Comparison of ENCODE assay signal across 30 mouse cellular contexts in genomic region chr8:10519276-10519675, GRCm38 (mm10).
DNase-seq lines count a peak whose midpoint lies in the region; ATAC-seq lines count a peak whose summit lies in the region.
"Had no signal": no experiment of that assay in that cellular context is flagged by ENCODE, and none has a peak within 500 bp of the region (broad histone marks: within the 10 kb centered on the region; RNA-seq: fewer than 3 reads in every experiment).

No protein-coding gene starts in this region.

- no peaks in the 10 kb centered on the region for H3K9me3 ChIP-seq in lung, embryonic 16.5 days (ENCODE audit: control insufficient read depth, low read length)
- H3K9me3 ChIP-seq: embryonic facial prominence, embryonic 12.5 days; embryonic facial prominence, embryonic 15.5 days; forebrain, embryonic 12.5 days; forebrain, embryonic 15.5 days; G1E; heart, embryonic 10.5 days; heart, embryonic 13.5 days; hindbrain, embryonic 12.5 days; hindbrain, embryonic 15.5 days had no signal

- peak; percentile 77 for ATAC-seq in lung, embryonic 16.5 days (ENCODE audit: low read depth)
- ATAC-seq in hematopoietic stem cell, adult 5-6 weeks (replicated peaks in 1 of 2; ENCODE audit: insufficient read depth in 1 of 2, low FRiP score in 2 of 2, low TSS enrichment in 1 of 2, low read depth in 1 of 2, poor library complexity in 2 of 2, severe bottlenecking in 2 of 2): peak; percentile 86 to 89
- ATAC-seq in erythroblast, adult 5-6 weeks (replicated peaks; ENCODE audit: low FRiP score, poor library complexity, severe bottlenecking): no peak
- ATAC-seq: forebrain, embryonic 15.5 days; Patski had no signal

- H3K27me3 ChIP-seq in lung, embryonic 16.5 days (ENCODE audit: control insufficient read depth, insufficient read depth, low read depth, low read length): no peaks in the 10 kb centered on the region
- H3K27me3 ChIP-seq: CH12.LX; embryonic facial prominence, embryonic 12.5 days; embryonic facial prominence, embryonic 15.5 days; forebrain, embryonic 12.5 days; forebrain, embryonic 15.5 days; heart, embryonic 13.5 days; hindbrain, embryonic 12.5 days; hindbrain, embryonic 15.5 days had no signal

- H3K27ac ChIP-seq in lung, embryonic 16.5 days (ENCODE audit: low read length): peak overlapping the region; percentile 26; the same call in 1 of the 2 replicates
- H3K27ac ChIP-seq: embryonic facial prominence, embryonic 12.5 days; embryonic facial prominence, embryonic 15.5 days; forebrain, embryonic 12.5 days; forebrain, embryonic 15.5 days; heart, adult 2 months; heart, embryonic 10.5 days; heart, embryonic 13.5 days; hindbrain, embryonic 12.5 days; hindbrain, embryonic 15.5 days had no signal

- H3K4me2 ChIP-seq in lung, embryonic 16.5 days (ENCODE audit: low read depth, low read length): 0 out of 2 replicates have a peak overlapping the region, but pooled peaks have one; percentile 10
- H3K4me2 ChIP-seq: embryonic facial prominence, embryonic 12.5 days; embryonic facial prominence, embryonic 15.5 days; forebrain, embryonic 12.5 days; forebrain, embryonic 15.5 days; heart, embryonic 13.5 days; hindbrain, embryonic 12.5 days; hindbrain, embryonic 15.5 days had no signal

- H3K9ac ChIP-seq in lung, embryonic 16.5 days (ENCODE audit: low read length): no peak overlapping the region
- H3K9ac ChIP-seq: embryonic facial prominence, embryonic 12.5 days; embryonic facial prominence, embryonic 15.5 days; forebrain, embryonic 12.5 days; forebrain, embryonic 15.5 days; heart, embryonic 13.5 days; hindbrain, embryonic 12.5 days; hindbrain, embryonic 15.5 days had no signal

- no peak for DNase-seq in lung, postnatal 36 days
- DNase-seq in 416B (ENCODE audit: low read depth): peak; percentile 1
- peak; percentile 15 for DNase-seq in A20 (ENCODE audit: low read depth, low spot score)
- DNase-seq in adrenal gland, postnatal 4 days (ENCODE audit: low spot score in 2 of 2): no peak
- no peak for DNase-seq in adipocyte (ENCODE audit: low spot score)
- DNase-seq: adrenal gland, adult 2 months; adrenal gland, postnatal 25 days; B cell, adult 2 months; cerebellum, adult 18-20 months; cerebellum, adult 9-10 months; cerebellum, postnatal 14 days; gastrocnemius, postnatal 25 days; heart, adult 2 months; heart, postnatal 14 days; heart, postnatal 4 days had no signal

- no peaks in the 10 kb centered on the region for H3K36me3 ChIP-seq in lung, embryonic 16.5 days (ENCODE audit: control insufficient read depth, insufficient read depth, low read length)
- H3K36me3 ChIP-seq: embryonic facial prominence, embryonic 12.5 days; embryonic facial prominence, embryonic 15.5 days; forebrain, embryonic 12.5 days; forebrain, embryonic 15.5 days; G1E; heart, embryonic 10.5 days; heart, embryonic 13.5 days; hindbrain, embryonic 12.5 days; hindbrain, embryonic 15.5 days had no signal

- no peaks in the 10 kb centered on the region for H3K4me1 ChIP-seq in lung, embryonic 16.5 days (replicated peaks; ENCODE audit: control insufficient read depth, insufficient read depth, low read length)
- H3K4me1 ChIP-seq: embryonic facial prominence, embryonic 12.5 days; embryonic facial prominence, embryonic 15.5 days; forebrain, embryonic 12.5 days; forebrain, embryonic 15.5 days; heart, embryonic 10.5 days; heart, embryonic 13.5 days; hindbrain, embryonic 12.5 days; hindbrain, embryonic 15.5 days had no signal

- no peak overlapping the region for H3K4me3 ChIP-seq in lung, embryonic 16.5 days (ENCODE audit: low read length)
- H3K4me3 ChIP-seq: embryonic facial prominence, embryonic 12.5 days; embryonic facial prominence, embryonic 15.5 days; erythroblast, embryonic 14.5 days; forebrain, embryonic 12.5 days; forebrain, embryonic 15.5 days; heart, adult 2 months; heart, embryonic 10.5 days; heart, embryonic 13.5 days; hindbrain, embryonic 12.5 days; hindbrain, embryonic 15.5 days had no signal

- 43% methylated on average over 7 of the region's 7 CpGs for WGBS in lung, embryonic 16.5 days

Comparison
In these comparisons a context has a peak if more than half of its experiments do, and no peak if none do; other contexts are left out.
1. DNase-seq: peak in 416B (single experiment) and A20 (single experiment); none in lung, postnatal 36 days (single experiment), adrenal gland, postnatal 4 days (0 of 2) and adipocyte (single experiment).